Mouse (Mus musculus) retina, postnatal 1 day (tissue): ENCODE data around the gene Fam102a.

Experiments
- DNase-seq: peaks from one replicate; pipeline ENCODE4 v3.0.0-alpha.2; 2012

Fam102a gene

GRCm38 (mm10) chr2:32610610-32611229 lies 75.6 kb downstream of the Fam102a start:
- DNase-seq, result peak; percentile 68

GRCm38 (mm10) chr2:32612274-32612673 lies 77.1 kb downstream of the Fam102a start:
- no peak for DNase-seq

- DNase-seq, result no peak
These were observed 82.0 kb downstream of the Fam102a start for GRCm38 (mm10) chr2:32617109-32617508.

- DNase-seq, result peak; percentile 61
These were observed 82.5 kb downstream of the Fam102a start for GRCm38 (mm10) chr2:32617601-32618000.

GRCm38 (mm10) chr2:32618051-32618450 lies 82.9 kb downstream of the Fam102a start:
- DNase-seq, result peak; percentile 93
